Mouse (Mus musculus): ENCODE data around the gene Pja2. TPM values are rescaled to one million over a fixed set of nuclear protein-coding genes. Genes with fewer than 3 reads are reported as not detected.
"Not testable (repeated sequence)": the region's sequence is repeated elsewhere in the genome, so short reads cannot be mapped to it uniquely, and the experiment has no call there.

Pja2 gene
- polyA plus RNA-seq, 1 experiment from 2014 or later: 208 TPM

GRCm38 (mm10) chr17:64332770-64333096 lies 1.0 kb upstream of the Pja2 start:
- Histone ChIP-seq H3K4me2 (peak overlapping the region; percentile 67), H3K4me1 (peaks cover 21% of the 10 kb centered on the region), H3K4me3 (replicated peaks) (peak overlapping the region; percentile 52), H3K9me3 (replicated peaks) (no peaks in the 10 kb centered on the region), H3K9ac (replicated peaks) (peak overlapping the region; percentile 76), H3K27ac (replicated peaks) (peak overlapping the region; percentile 95), H3K36me3 (no peaks in the 10 kb centered on the region), H3K27me3 (replicated peaks) (no peaks in the 10 kb centered on the region)
- WGBS: 27% methylated on average over 5 of the region's 5 CpGs
- 0 out of 2 replicates have a peak, but pooled peaks have one; percentile 1 for ATAC-seq (ENCODE audit: low FRiP score)

- 0% methylated on average over 48 of the region's 62 CpGs for WGBS
- H3K4me1 ChIP-seq: peaks cover 21% of the 10 kb centered on the region
Measured at GRCm38 (mm10) chr17:64331291-64331897, 322 bp downstream of the Pja2 start.

GRCm38 (mm10) chr17:64330885-64331284 lies 831 bp downstream of the Pja2 start:
- Histone ChIP-seq H3K4me3 (replicated peaks) (peak overlapping the region; percentile 93), H3K36me3 (no peaks in the 10 kb centered on the region), H3K4me2 (peak overlapping the region; percentile 57), H3K9ac (replicated peaks) (peak overlapping the region; percentile 99), H3K27ac (replicated peaks) (peak overlapping the region; percentile 97), H3K27me3 (replicated peaks) (no peaks in the 10 kb centered on the region), H3K9me3 (replicated peaks) (no peaks in the 10 kb centered on the region), H3K4me1 (peaks cover 21% of the 10 kb centered on the region)
- WGBS: 23% methylated on average over 8 of the region's 8 CpGs
- no peak for ATAC-seq (ENCODE audit: low FRiP score)

More at GRCm38 (mm10) chr17:64331291-64331897, 322 bp downstream of the Pja2 start:
- H3K9me3 ChIP-seq (replicated peaks): no peaks in the 10 kb centered on the region
- peak overlapping the region; percentile 99 for H3K9ac ChIP-seq (replicated peaks)
- peak overlapping the region; percentile 97 for H3K27ac ChIP-seq (replicated peaks)
- peak overlapping the region; percentile 57 for H3K4me2 ChIP-seq
- H3K4me3 ChIP-seq (replicated peaks): peak overlapping the region; percentile 93
- H3K36me3 ChIP-seq: no peaks in the 10 kb centered on the region
- ATAC-seq (ENCODE audit: low FRiP score): peak; percentile 55
- no peaks in the 10 kb centered on the region for H3K27me3 ChIP-seq (replicated peaks)

GRCm38 (mm10) chr17:64324556-64324955 lies 7.2 kb downstream of the Pja2 start:
- Histone ChIP-seq H3K27ac (replicated peaks) (no peak overlapping the region), H3K9ac (replicated peaks) (no peak overlapping the region), H3K4me2 (no peak overlapping the region), H3K36me3 (no peaks in the 10 kb centered on the region), H3K9me3 (replicated peaks) (no peaks in the 10 kb centered on the region), H3K4me3 (replicated peaks) (no peak overlapping the region), H3K4me1 (0 out of 2 replicates have a peak, but pooled peaks cover 6% of the 10 kb centered on the region), H3K27me3 (replicated peaks) (no peaks in the 10 kb centered on the region)
- no peak for ATAC-seq (ENCODE audit: low FRiP score)
- 80% methylated on average over 2 of the region's 2 CpGs for WGBS

GRCm38 (mm10) chr17:64315428-64315827 lies 16.3 kb downstream of the Pja2 start:
- no peak overlapping the region for H3K4me2 ChIP-seq
- no peak overlapping the region for H3K9ac ChIP-seq (replicated peaks)
- ATAC-seq (ENCODE audit: low FRiP score): no peak

GRCm38 (mm10) chr17:64314523-64314922 lies 17.2 kb downstream of the Pja2 start:
- H3K4me1 ChIP-seq; H3K27ac ChIP-seq (replicated peaks); H3K4me2 ChIP-seq; H3K9ac ChIP-seq (replicated peaks); ATAC-seq (ENCODE audit: low FRiP score); H3K27me3 ChIP-seq (replicated peaks); H3K4me3 ChIP-seq (replicated peaks); H3K9me3 ChIP-seq (replicated peaks): not testable (repeated sequence)
- WGBS: 80% methylated on average over 1 of the region's 1 CpGs
- peaks cover 12% of the 10 kb centered on the region for H3K36me3 ChIP-seq

More at GRCm38 (mm10) chr17:64315428-64315827, 16.3 kb downstream of the Pja2 start:
- no peaks in the 10 kb centered on the region for H3K27me3 ChIP-seq (replicated peaks)
- peaks cover 12% of the 10 kb centered on the region for H3K36me3 ChIP-seq
- no peak overlapping the region for H3K27ac ChIP-seq (replicated peaks)
- no peak overlapping the region for H3K4me3 ChIP-seq (replicated peaks)
- H3K4me1 ChIP-seq: 0 out of 2 replicates have a peak, but pooled peaks cover 3% of the 10 kb centered on the region
- H3K9me3 ChIP-seq (replicated peaks): no peaks in the 10 kb centered on the region

- 90% methylated on average over 5 of the region's 5 CpGs for WGBS
- Histone ChIP-seq H3K9me3 (replicated peaks) (no peaks in the 10 kb centered on the region), H3K9ac (replicated peaks) (no peak overlapping the region), H3K4me1 (no peaks in the 10 kb centered on the region), H3K4me3 (replicated peaks) (no peak overlapping the region), H3K36me3 (peaks cover 14% of the 10 kb centered on the region), H3K4me2 (no peak overlapping the region), H3K27me3 (replicated peaks) (no peaks in the 10 kb centered on the region), H3K27ac (replicated peaks) (no peak overlapping the region)
- ATAC-seq (ENCODE audit: low FRiP score): no peak
Measured at GRCm38 (mm10) chr17:64297628-64298027, 34.1 kb downstream of the Pja2 start.

- Histone ChIP-seq H3K27me3 (replicated peaks) (no peaks in the 10 kb centered on the region), H3K36me3 (peaks cover 25% of the 10 kb centered on the region), H3K9ac (replicated peaks) (no peak overlapping the region), H3K4me1 (no peaks in the 10 kb centered on the region), H3K27ac (replicated peaks) (no peak overlapping the region), H3K9me3 (replicated peaks) (no peaks in the 10 kb centered on the region), H3K4me3 (replicated peaks) (no peak overlapping the region), H3K4me2 (no peak overlapping the region)
- 89% methylated on average over 8 of the region's 8 CpGs for WGBS
- ATAC-seq (ENCODE audit: low FRiP score): no peak
Measured at GRCm38 (mm10) chr17:64292740-64293139, 39.0 kb downstream of the Pja2 start.

GRCm38 (mm10) chr17:64289684-64290083 lies 42.0 kb downstream of the Pja2 start:
- no peak overlapping the region for H3K9ac ChIP-seq (replicated peaks)
- no peaks in the 10 kb centered on the region for H3K4me1 ChIP-seq
- H3K4me2 ChIP-seq: no peak overlapping the region
- peaks cover 34% of the 10 kb centered on the region for H3K36me3 ChIP-seq
- 59% methylated on average over 4 of the region's 4 CpGs for WGBS
- ATAC-seq (ENCODE audit: low FRiP score): no peak
- H3K27ac ChIP-seq (replicated peaks): no peak overlapping the region
- H3K4me3 ChIP-seq (replicated peaks): no peak overlapping the region
- no peaks in the 10 kb centered on the region for H3K27me3 ChIP-seq (replicated peaks)
- no peaks in the 10 kb centered on the region for H3K9me3 ChIP-seq (replicated peaks)

GRCm38 (mm10) chr17:64288000-64288399 lies 43.7 kb downstream of the Pja2 start:
- WGBS: 87% methylated on average over 7 of the region's 7 CpGs
- ATAC-seq (ENCODE audit: low FRiP score): no peak

GRCm38 (mm10) chr17:64286836-64287235 lies 44.9 kb downstream of the Pja2 start:
- no peaks in the 10 kb centered on the region for H3K4me1 ChIP-seq
- no peak overlapping the region for H3K9ac ChIP-seq (replicated peaks)
- no peak overlapping the region for H3K4me3 ChIP-seq (replicated peaks)
- no peak for ATAC-seq (ENCODE audit: low FRiP score)
- no peak overlapping the region for H3K4me2 ChIP-seq
- H3K27me3 ChIP-seq (replicated peaks): no peaks in the 10 kb centered on the region
- no peaks in the 10 kb centered on the region for H3K9me3 ChIP-seq (replicated peaks)
- H3K36me3 ChIP-seq: peaks cover 46% of the 10 kb centered on the region
- 88% methylated on average over 3 of the region's 3 CpGs for WGBS
- H3K27ac ChIP-seq (replicated peaks): no peak overlapping the region

More at GRCm38 (mm10) chr17:64288000-64288399, 43.7 kb downstream of the Pja2 start:
- Histone ChIP-seq H3K4me2 (no peak overlapping the region), H3K4me1 (no peaks in the 10 kb centered on the region), H3K27ac (replicated peaks) (no peak overlapping the region), H3K9ac (replicated peaks) (no peak overlapping the region), H3K9me3 (replicated peaks) (no peaks in the 10 kb centered on the region), H3K4me3 (replicated peaks) (no peak overlapping the region), H3K27me3 (replicated peaks) (no peaks in the 10 kb centered on the region), H3K36me3 (peaks cover 41% of the 10 kb centered on the region)

GRCm38 (mm10) chr17:64281368-64281767 lies 50.3 kb downstream of the Pja2 start:
- H3K27ac ChIP-seq (replicated peaks); H3K9ac ChIP-seq (replicated peaks); ATAC-seq (ENCODE audit: low FRiP score); H3K4me1 ChIP-seq; H3K4me3 ChIP-seq (replicated peaks); H3K4me2 ChIP-seq; H3K27me3 ChIP-seq (replicated peaks); H3K9me3 ChIP-seq (replicated peaks): not testable (repeated sequence)
- WGBS: 77% methylated on average over 3 of the region's 3 CpGs
- peaks cover 53% of the 10 kb centered on the region for H3K36me3 ChIP-seq

Measured in neural tube, embryonic 15.5 days (tissue).